Mouse (Mus musculus) hindbrain, embryonic 16.5 days (tissue): ENCODE measurements around the gene Fabp1. TPM values are rescaled to one million over a fixed set of nuclear protein-coding genes. Genes with fewer than 3 reads are reported as not detected.

Experiments used
- ATAC-seq: fragments of 200-750 bp; cut with Nextera tagmentation; 2 replicates; pipeline ENCODE4 v1.8.0; 2017; ENCODE audit warnings: moderate TSS enrichment, moderate library complexity
- H3K27ac ChIP-seq: fragments of 300-500 bp; sonication (generic); 2 replicates; pipeline ENCODE4 v1.5.1; 2014; ENCODE audit warnings: low read depth, mild to moderate bottlenecking, control low read depth, low read length, moderate library complexity
- H3K27me3 ChIP-seq: fragments of 300-500 bp; sonication (generic); replicated peaks from 2 replicates; pipeline ENCODE4 v1.6.1; 2014; ENCODE audit warnings: low read length; ENCODE audit not compliant: control insufficient read depth, insufficient read depth
- H3K36me3 ChIP-seq: fragments of 300-500 bp; sonication (generic); 2 replicates; pipeline ENCODE4 v1.6.1; 2014; ENCODE audit warnings: mild to moderate bottlenecking, low read length, moderate library complexity, mixed read lengths; ENCODE audit not compliant: control insufficient read depth, insufficient read depth
- H3K4me1 ChIP-seq: fragments of 300-500 bp; sonication (generic); 2 replicates; pipeline ENCODE4 v1.6.1; 2014; ENCODE audit warnings: low read depth, low read length; ENCODE audit not compliant: control insufficient read depth, insufficient read depth
- H3K4me2 ChIP-seq: fragments of 300-500 bp; sonication (generic); 2 replicates; pipeline ENCODE4 v1.6.1; 2014; ENCODE audit warnings: mild to moderate bottlenecking, low read length, control low read depth, moderate library complexity
- H3K4me3 ChIP-seq: fragments of 300-500 bp; sonication (generic); 2 replicates; pipeline ENCODE4 v1.5.1; 2014; ENCODE audit warnings: mild to moderate bottlenecking, low read length, control low read depth, moderate library complexity
- H3K9ac ChIP-seq: fragments of 300-500 bp; sonication (generic); 2 replicates; pipeline ENCODE4 v1.6.1; 2014; ENCODE audit warnings: low read depth, mild to moderate bottlenecking, control low read depth, low read length, moderate library complexity
- H3K9me3 ChIP-seq: fragments of 300-500 bp; sonication (generic); 2 replicates; pipeline ENCODE4 v1.6.1; 2014; ENCODE audit warnings: mild to moderate bottlenecking, low read length, moderate library complexity; ENCODE audit not compliant: control insufficient read depth
- WGBS: fragments of 180-500 bp; shearing (Covaris S2); extraction: QIAGEN DNeasy Blood & Tissue Kit; methylation state at CpG from one replicate; pipeline ENCODE4 v1.1.7; 2014; 5-methylcytosine and 5-hydroxymethylcytosine counted together
- polyA plus RNA-seq: library from polyadenylated mRNA; unstranded; fragments of >200 nt; fragmentation: Nextera tagmentation; extraction: Ambion mirVana; gene quantifications from 2 replicates; pipeline ENCODE4 v1.2.1, GENCODE M21; 2015

Fabp1 gene
- polyA plus RNA-seq, 1 experiment from 2014 or later = not detected

- H3K27ac ChIP-seq = no peak overlapping the region
- 69% methylated on average over 5 of the region's 5 CpGs for WGBS
- no peak for ATAC-seq
- no peaks in the 10 kb centered on the region for H3K36me3 ChIP-seq
- H3K9me3 ChIP-seq = no peaks in the 10 kb centered on the region
- no peak overlapping the region for H3K9ac ChIP-seq
- H3K27me3 ChIP-seq = no peaks in the 10 kb centered on the region
- no peak overlapping the region for H3K4me2 ChIP-seq
- no peak overlapping the region for H3K4me3 ChIP-seq
- H3K4me1 ChIP-seq = no peaks in the 10 kb centered on the region
Measured at GRCm38 (mm10) chr6:71201925-71202324, 2.3 kb downstream of the Fabp1 start.

- no peaks in the 10 kb centered on the region for H3K4me1 ChIP-seq
- H3K4me2 ChIP-seq = no peak overlapping the region
- ATAC-seq = no peak
- H3K27ac ChIP-seq = no peak overlapping the region
- no peaks in the 10 kb centered on the region for H3K36me3 ChIP-seq
- H3K9me3 ChIP-seq = no peaks in the 10 kb centered on the region
- H3K27me3 ChIP-seq = no peaks in the 10 kb centered on the region
- H3K9ac ChIP-seq = no peak overlapping the region
- 86% methylated on average over 5 of the region's 5 CpGs for WGBS
- no peak overlapping the region for H3K4me3 ChIP-seq
Measured at GRCm38 (mm10) chr6:71203674-71204073, 4.0 kb downstream of the Fabp1 start.

- 91% methylated on average over 8 of the region's 8 CpGs for WGBS
- H3K27ac ChIP-seq = no peak overlapping the region
- H3K27me3 ChIP-seq = no peaks in the 10 kb centered on the region
Measured at GRCm38 (mm10) chr6:71204166-71204565, 4.5 kb downstream of the Fabp1 start.

GRCm38 (mm10) chr6:71208691-71209090 lies 9.1 kb downstream of the Fabp1 start:
- no peaks in the 10 kb centered on the region for H3K27me3 ChIP-seq
- no peak for ATAC-seq
- H3K9ac ChIP-seq = no peak overlapping the region
- H3K27ac ChIP-seq = no peak overlapping the region
- H3K4me3 ChIP-seq = no peak overlapping the region
- no peaks in the 10 kb centered on the region for H3K36me3 ChIP-seq
- H3K9me3 ChIP-seq = no peaks in the 10 kb centered on the region
- H3K4me1 ChIP-seq = no peaks in the 10 kb centered on the region
- H3K4me2 ChIP-seq = no peak overlapping the region
- 93% methylated on average over 2 of the region's 2 CpGs for WGBS

More at GRCm38 (mm10) chr6:71204166-71204565, 4.5 kb downstream of the Fabp1 start:
- Histone ChIP-seq H3K4me2 (no peak overlapping the region), H3K4me3 (no peak overlapping the region), H3K36me3 (no peaks in the 10 kb centered on the region), H3K9me3 (no peaks in the 10 kb centered on the region), H3K4me1 (no peaks in the 10 kb centered on the region), H3K9ac (no peak overlapping the region)
- ATAC-seq = no peak

GRCm38 (mm10) chr6:71211917-71212316 lies 12.3 kb downstream of the Fabp1 start:
- WGBS = 58% methylated on average over 7 of the region's 7 CpGs
- no peaks in the 10 kb centered on the region for H3K4me1 ChIP-seq
- H3K36me3 ChIP-seq = no peaks in the 10 kb centered on the region
- no peaks in the 10 kb centered on the region for H3K9me3 ChIP-seq
- no peak for ATAC-seq
- H3K4me3 ChIP-seq = no peak overlapping the region
- no peak overlapping the region for H3K4me2 ChIP-seq
- H3K9ac ChIP-seq = no peak overlapping the region
- H3K27ac ChIP-seq = no peak overlapping the region
- H3K27me3 ChIP-seq = no peaks in the 10 kb centered on the region

GRCm38 (mm10) chr6:71212471-71212870 lies 12.8 kb downstream of the Fabp1 start:
- 98% methylated on average over 3 of the region's 3 CpGs for WGBS
- no peaks in the 10 kb centered on the region for H3K4me1 ChIP-seq
- H3K4me3 ChIP-seq = no peak overlapping the region
- no peak for ATAC-seq
- no peak overlapping the region for H3K27ac ChIP-seq
- no peak overlapping the region for H3K4me2 ChIP-seq
- no peaks in the 10 kb centered on the region for H3K36me3 ChIP-seq
- H3K9me3 ChIP-seq = no peaks in the 10 kb centered on the region
- no peaks in the 10 kb centered on the region for H3K27me3 ChIP-seq
- H3K9ac ChIP-seq = no peak overlapping the region

GRCm38 (mm10) chr6:71221501-71221900 lies 21.9 kb downstream of the Fabp1 start:
- WGBS = 87% methylated on average over 4 of the region's 4 CpGs
- H3K27me3 ChIP-seq = no peaks in the 10 kb centered on the region
- no peaks in the 10 kb centered on the region for H3K36me3 ChIP-seq
- H3K27ac ChIP-seq = no peak overlapping the region
- H3K4me1 ChIP-seq = no peaks in the 10 kb centered on the region
- H3K4me2 ChIP-seq = no peak overlapping the region
- ATAC-seq = no peak
- no peaks in the 10 kb centered on the region for H3K9me3 ChIP-seq
- no peak overlapping the region for H3K9ac ChIP-seq
- no peak overlapping the region for H3K4me3 ChIP-seq

GRCm38 (mm10) chr6:71224184-71224943 lies 24.7 kb downstream of the Fabp1 start:
- Histone ChIP-seq H3K36me3 (no peaks in the 10 kb centered on the region), H3K9ac (no peak overlapping the region), H3K9me3 (no peaks in the 10 kb centered on the region), H3K27me3 (no peaks in the 10 kb centered on the region), H3K27ac (no peak overlapping the region), H3K4me2 (no peak overlapping the region), H3K4me1 (peaks cover 5% of the 10 kb centered on the region), H3K4me3 (no peak overlapping the region)
- WGBS = 80% methylated on average over 3 of the region's 3 CpGs
- no peak for ATAC-seq

- Histone ChIP-seq H3K9ac (no peak overlapping the region), H3K36me3 (no peaks in the 10 kb centered on the region), H3K4me1 (peaks cover 5% of the 10 kb centered on the region), H3K27me3 (no peaks in the 10 kb centered on the region), H3K4me3 (no peak overlapping the region), H3K27ac (no peak overlapping the region), H3K4me2 (no peak overlapping the region), H3K9me3 (no peaks in the 10 kb centered on the region)
- ATAC-seq = no peak
- 38% methylated on average over 6 of the region's 6 CpGs for WGBS
Measured at GRCm38 (mm10) chr6:71226544-71226943, 26.9 kb downstream of the Fabp1 start.
